Mouse (Mus musculus) layer of hippocampus, adult 11-12 months (tissue): Measurements from ENCODE around the gene Gm10271.

ENCODE experiments used
- DNase-seq: peaks from one replicate; pipeline ENCODE4 v3.0.0; 2022; ENCODE audit warnings: low spot score

The Gm10271 gene

GRCm38 (mm10) chr10:116972509-116972908, at the start of gene Gm10271:
Gene Gm10271 (minus strand): TSS chr10:116972609.
- no peak for DNase-seq

GRCm38 (mm10) chr10:117021020-117021754, 48.8 kb upstream of the Gm10271 start:
- no peak for DNase-seq

DNA sequence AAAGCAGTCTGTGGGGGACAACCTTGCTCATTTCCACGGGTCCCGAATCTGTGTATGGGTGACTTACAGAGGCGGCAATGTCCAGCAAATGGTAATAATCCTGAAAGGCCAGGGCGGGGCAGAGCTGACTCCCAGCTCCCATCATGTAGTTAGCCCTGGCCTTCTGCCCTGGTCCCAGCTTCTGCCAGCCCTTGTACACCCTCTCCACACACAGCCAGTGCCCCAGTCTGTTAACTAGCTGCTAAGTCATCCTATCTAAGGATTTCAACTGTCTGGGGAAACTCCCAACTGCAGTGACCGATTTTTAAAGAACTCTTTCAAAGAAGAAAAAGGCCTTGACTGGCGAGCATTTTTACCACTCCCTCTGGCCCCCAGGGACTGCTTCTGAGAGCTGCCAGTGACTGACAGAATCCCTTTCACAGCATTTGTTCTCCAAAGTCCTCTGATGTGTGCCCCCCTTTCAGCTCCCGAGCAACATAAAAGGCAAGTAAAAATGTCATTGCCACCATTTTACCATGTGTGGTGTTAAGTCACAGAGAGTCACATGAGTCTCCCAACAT, 46.0 kb upstream of the Gm10271 start:
- DNase-seq = no peak

- DNase-seq = no peak
Observed at GRCm38 (mm10) chr10:117014565-117014964, 42.2 kb upstream of the Gm10271 start.

DNA sequence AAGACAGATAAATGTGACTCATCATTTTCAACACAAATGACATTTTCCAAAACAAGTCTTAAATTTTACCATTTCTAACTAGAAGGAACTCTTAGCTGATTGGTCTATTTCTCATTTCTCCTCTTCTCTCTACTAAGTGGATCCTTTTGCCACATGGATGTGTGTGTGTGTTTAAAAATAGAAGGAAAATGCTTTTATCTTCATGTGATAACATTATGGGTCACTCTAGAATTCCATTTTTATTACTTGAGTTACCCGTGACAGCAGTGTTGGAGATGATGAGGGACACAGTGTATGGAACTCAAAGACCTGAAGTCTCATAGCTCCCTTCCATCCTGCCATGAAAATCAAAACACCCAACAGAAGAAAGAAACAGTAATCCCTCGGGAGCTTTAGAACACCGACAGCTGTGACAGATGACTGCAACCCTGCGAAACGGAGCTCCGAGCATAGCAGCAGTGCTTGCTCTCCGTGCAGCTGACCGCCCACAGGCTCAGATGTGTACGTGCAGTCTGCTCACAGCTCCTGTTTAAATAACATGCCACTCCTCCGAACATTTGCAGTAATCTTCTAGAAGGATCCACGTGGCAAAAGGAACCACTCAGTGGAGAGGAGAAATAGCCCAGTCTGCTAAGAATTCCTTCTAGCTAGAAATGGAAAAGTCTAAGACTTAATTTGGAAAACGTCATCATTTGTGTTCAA, 41.4 kb upstream of the Gm10271 start:
- DNase-seq = peak; percentile 42

DNA sequence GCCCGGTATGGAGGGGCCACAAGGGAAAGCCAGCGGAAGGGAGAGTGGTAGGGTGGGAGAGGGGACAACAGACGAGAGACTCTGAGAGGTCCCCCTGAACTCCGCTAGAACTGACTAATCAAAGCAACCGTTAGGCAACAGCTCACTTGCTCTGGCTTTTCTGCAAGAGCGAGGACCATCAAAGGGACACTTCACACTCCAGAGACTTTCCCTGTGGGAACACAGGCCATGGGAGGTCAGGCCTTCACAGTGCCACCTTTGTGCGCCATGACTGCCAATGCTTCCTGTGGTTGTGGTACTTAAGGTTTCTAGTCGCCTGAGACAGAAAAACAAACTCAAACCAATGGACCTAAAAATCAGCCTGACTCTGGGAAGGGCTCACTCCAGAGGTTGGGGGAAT, 38.6 kb upstream of the Gm10271 start:
- no peak for DNase-seq

DNA sequence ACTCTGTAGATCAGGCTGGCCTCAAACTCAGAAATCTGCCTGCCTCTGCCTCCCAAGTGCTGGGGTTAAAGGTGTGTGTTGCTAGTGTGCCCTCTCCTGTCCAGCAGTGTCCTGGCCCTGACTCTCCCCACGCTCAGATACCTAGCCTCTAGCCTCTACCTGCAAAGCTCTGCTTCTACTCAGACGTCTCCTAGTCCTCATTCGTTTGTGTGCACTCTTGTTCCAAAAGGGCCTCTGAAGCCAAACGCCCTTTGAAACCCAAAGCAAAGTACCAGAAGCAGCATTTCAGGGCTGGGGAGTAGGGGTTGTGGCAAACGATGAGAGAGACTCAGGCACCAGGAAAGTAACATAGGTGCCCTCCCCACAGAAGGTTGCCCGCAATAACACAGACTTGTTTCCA, 37.3 kb upstream of the Gm10271 start:
- DNase-seq = no peak

DNA sequence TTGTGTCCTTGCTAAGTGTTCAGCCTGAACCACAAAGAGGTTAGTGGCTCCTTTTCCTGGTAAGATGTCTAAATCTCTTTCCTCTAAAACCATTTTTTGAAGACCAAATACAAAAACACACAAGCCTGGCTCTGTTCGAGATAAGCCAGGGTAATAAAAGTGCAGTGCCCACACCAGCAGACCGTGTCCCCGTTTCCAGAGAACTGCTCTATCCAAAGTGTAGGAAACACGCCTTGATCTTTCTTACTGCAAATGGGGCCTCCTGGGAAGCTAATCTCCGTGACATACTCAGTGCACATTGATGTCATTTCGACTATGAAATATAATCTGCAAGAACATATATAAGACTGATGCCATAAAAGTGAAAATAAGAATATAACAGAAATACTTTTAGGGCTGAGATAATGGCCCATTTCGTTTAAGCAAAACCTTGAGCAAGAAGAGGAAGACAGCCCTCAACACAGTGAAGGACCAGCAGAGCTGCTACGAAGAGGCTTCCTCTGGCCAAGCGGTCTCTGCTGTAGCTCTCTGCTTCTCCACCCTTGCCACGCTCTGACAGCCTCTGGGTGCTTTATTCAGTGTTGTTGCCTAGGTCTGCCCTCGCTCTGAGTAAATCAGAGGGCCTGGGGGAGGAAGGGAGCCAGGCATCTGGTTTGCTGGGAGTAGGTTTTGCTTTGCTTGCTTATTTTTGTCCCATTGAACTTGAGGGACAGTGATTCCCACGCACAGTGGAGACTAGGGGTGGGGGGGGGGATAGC, 33.5 kb upstream of the Gm10271 start:
- DNase-seq = no peak

DNA sequence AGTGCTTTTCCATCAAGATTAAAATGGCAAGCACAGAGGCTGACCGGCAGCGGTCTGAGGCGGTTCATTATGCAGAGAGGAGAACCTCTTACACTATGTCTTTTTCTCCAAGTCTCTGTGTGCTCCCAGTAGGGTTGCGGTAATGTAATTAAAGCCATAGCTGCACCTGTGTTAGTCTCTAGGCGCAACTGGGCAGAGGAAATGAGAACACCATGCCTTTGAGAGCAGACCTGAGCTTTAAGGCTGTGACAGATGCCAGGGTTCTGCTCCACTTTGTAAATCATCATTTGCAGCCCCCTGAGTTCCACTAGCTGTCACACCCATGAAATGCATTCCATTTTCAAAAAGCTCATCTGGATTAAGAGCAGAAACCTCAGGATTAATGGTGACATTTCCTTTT, 32.3 kb upstream of the Gm10271 start:
- no peak for DNase-seq

DNA sequence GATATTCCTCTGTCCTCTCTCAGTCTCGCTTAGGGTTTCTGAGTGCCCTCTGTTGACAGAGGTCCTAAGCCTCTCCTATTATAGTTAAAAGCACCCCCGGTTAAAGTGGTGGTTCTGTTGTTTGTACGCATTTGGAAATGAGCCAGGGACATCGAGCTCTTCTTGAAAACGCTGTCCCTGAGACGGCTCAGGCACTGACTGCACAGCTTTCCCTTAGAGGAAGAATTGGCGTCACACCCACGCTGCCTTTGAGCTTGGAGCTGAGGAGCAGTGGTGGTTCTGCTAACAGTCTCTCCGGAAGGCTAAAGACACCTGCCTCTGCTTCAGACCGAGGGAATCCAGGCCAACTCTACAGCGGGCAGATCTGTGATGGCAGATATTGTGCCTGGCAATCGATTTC, 28.6 kb upstream of the Gm10271 start:
- DNase-seq = peak; percentile 21

- no peak for DNase-seq
Observed at GRCm38 (mm10) chr10:116998716-116999455, 26.5 kb upstream of the Gm10271 start.

- no peak for DNase-seq
Observed at GRCm38 (mm10) chr10:116996236-116996600, 23.8 kb upstream of the Gm10271 start.

- no peak for DNase-seq
Observed at GRCm38 (mm10) chr10:116995584-116996235, 23.3 kb upstream of the Gm10271 start.

DNA sequence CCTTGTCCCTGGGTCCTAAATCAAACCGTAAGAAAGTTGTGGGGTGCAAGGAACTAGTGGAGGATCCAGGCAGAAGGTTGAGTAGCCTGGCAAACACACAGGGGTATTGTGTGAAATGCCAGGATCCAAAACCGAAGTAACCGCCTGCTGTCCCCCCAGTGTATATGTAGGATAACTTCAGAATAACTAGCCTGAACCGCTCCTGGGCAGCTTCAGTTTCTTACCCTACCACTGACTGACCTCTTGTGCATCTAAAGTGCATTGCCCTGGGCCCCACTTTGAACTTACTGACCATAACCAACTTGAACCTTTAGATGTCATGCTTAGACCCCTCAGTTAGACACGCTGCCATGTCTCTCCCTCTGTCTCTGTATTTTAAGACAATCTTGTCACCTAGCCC, 22.8 kb upstream of the Gm10271 start:
- no peak for DNase-seq

DNA sequence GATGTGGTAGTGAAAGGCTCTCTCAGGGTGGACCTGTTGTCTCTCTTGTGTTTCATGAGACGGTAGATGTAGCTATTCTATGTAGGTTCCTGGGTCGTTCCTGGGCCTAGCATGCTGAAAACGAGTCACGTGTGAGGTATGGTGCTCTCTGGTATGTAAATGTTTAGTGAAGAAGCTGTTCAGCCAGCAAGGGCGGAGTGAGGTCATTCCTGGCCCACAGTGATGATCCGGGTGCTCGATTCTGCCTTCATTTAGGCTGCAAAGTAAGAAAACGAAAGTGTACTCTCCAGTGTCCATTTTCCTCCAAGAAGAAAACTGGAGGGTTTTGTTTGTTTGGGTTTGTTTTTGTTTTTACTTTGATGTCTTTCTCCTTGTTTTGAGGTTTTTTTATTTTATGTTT, 21.6 kb upstream of the Gm10271 start:
- no peak for DNase-seq

DNA sequence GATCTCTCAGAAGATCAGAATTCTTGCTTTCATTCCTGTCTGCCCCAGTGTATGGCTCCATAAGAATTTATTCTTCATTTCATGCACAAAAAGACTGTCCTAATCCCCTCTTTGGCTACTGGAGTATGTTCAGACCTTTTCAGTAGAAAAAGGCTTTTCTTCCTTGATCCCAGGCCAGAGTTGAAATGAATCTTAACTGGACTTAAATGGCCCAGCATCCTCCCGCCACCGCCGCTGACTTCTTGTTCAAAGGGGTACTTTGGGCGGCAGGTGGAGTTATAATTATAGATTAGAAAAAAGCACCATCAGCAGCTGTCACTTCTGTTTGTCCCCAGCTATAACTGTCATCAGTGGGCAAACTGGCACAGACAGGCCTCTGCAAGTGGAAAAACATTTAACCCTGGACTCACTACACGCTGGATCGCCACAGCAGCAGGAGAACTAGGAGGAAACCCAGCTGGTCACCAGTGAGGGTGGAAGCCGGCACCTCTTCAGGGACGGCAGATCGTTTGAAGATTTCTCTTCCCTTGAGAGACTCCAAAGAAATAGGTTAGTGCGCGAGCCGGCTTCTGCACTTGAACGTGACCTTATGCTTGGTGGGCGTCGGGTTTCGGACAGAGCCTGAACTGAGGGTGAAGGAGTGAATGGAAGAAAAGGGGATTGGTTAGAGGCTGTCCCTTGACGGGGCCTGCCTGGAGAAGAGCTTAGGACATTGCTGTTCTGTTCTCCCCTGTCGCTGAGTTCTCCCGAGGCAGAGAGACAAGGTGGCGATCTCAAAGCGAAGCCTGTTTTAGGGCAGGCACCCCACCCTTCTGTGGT, 14.1 kb upstream of the Gm10271 start, which contains the start of gene Best3:
Gene Best3, plus strand, starts transcription at position 51 of the 819 bp plus-strand sequence.
- no peak for DNase-seq

DNA sequence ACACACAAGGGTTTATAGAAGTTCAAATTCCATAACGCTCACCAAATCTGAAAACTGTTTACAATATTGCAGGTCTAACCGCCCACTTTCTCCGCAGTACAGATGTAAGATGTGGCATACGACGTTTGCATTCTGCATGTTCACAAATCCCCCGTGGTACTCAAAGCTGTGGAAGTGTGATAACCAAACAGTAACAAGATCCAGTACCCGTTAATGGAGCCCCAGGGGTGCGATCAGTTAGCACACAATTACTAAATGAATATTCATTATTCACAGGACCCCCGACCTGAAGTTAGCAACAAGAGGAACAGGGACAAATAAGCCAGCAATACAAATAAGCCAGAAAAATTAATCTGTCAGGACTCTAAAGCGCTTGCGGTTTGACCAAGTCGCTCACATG, 12.4 kb upstream of the Gm10271 start:
- DNase-seq = no peak

DNA sequence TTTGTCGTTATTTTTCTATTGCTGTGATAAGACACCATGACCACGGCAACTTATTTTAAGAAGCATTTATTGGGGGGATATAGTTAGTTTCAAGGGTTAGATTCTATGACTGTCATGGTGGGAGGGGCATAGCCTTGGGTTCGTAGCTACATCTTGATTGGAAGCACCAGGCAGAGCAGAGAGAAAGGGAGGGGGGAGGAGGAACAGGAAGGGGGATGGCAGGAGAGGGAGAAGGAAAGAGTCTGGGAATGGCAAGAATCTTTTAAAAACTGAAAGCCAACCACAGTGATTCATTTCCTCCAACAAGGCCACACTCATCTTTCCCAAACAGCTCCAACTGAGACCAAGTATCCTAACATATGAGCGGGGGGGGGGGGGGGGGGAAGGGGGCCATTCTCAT, 10.1 kb upstream of the Gm10271 start:
- no peak for DNase-seq

- no peak for DNase-seq
Observed at GRCm38 (mm10) chr10:116980888-116981287, 8.5 kb upstream of the Gm10271 start.

DNA sequence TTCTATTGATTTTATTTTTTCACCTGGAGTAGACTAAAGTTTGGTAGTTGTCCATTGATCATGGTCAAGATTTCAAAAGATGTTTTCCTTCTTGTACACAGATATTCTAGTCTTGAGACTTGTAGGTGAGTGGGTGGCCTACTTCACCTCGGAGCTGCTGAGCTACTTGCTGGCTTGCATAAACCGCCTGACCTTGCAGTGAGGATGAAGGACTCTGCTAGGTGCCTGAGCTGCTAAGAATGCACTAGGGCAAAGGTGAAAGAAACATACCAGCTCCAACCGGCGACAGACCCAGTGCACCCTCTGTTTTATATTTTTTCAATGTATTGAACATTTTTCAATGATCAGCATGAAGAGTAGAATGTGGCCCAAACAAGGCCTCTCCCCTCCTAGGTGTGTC, 7.9 kb upstream of the Gm10271 start:
- DNase-seq = no peak

- no peak for DNase-seq
Observed at GRCm38 (mm10) chr10:116978841-116979240, 6.4 kb upstream of the Gm10271 start.
